20 mouse cellular contexts compared by ENCODE assay signal in the genomic region with DNA sequence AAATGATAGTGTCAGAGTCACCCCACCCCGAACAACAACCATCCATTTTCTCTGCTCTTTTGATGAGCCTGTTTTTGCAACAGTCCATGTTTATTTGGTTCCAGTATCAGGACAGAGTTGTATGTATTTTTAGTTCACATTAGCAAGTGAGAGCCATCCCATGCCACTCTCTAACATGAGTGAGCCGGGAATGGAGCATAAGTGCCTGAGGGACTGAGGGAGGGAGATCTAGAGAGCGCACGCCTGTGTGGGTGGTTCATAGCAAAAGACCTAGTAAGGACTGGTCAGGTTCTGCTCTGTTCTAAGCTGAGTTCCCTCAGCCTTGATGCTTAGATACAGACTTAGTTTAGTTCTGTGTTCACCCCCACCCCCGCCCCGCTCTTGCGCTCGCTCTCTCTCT.
DNase-seq lines count a peak whose midpoint lies in the region; ATAC-seq lines count a peak whose summit lies in the region.
"Had no signal": no experiment of that assay in that cellular context is flagged by ENCODE, and none has a peak within 500 bp of the region (broad histone marks: within the 10 kb centered on the region; RNA-seq: fewer than 3 reads in every experiment).

No protein-coding gene starts in this region.

- 72% methylated on average over 8 of the region's 8 CpGs for WGBS in heart, embryonic 13.5 days
- 82% methylated on average over 8 of the region's 8 CpGs for WGBS in lung, embryonic 15.5 days
- 91% methylated on average over 8 of the region's 8 CpGs for WGBS in embryonic facial prominence, embryonic 11.5 days

- H3K4me1 ChIP-seq in heart, embryonic 13.5 days = peaks cover 28% of the 10 kb centered on the region
- H3K4me1 ChIP-seq in lung, embryonic 15.5 days = no peaks in the 10 kb centered on the region
- H3K4me1 ChIP-seq in embryonic facial prominence, embryonic 11.5 days (ENCODE audit: control insufficient read depth, insufficient read depth, low read length) = no peaks in the 10 kb centered on the region
- H3K4me1 ChIP-seq: embryonic facial prominence, embryonic 15.5 days had no signal

- H3K4me3 ChIP-seq in heart, embryonic 13.5 days = no peak overlapping the region
- H3K4me3 ChIP-seq in lung, embryonic 15.5 days = no peak overlapping the region
- no peak overlapping the region for H3K4me3 ChIP-seq in embryonic facial prominence, embryonic 11.5 days (ENCODE audit: low read depth, low read length)
- H3K4me3 ChIP-seq: embryonic facial prominence, embryonic 15.5 days; erythroblast, embryonic 14.5 days; forebrain, embryonic 10.5 days; gastrocnemius, adult 2 months; hindbrain, embryonic 12.5 days had no signal

- no peaks in the 10 kb centered on the region for H3K36me3 ChIP-seq in heart, embryonic 13.5 days
- no peaks in the 10 kb centered on the region for H3K36me3 ChIP-seq in lung, embryonic 15.5 days
- no peaks in the 10 kb centered on the region for H3K36me3 ChIP-seq in embryonic facial prominence, embryonic 11.5 days (replicated peaks; ENCODE audit: control insufficient read depth, insufficient read depth, low read depth, low read length)
- H3K36me3 ChIP-seq: embryonic facial prominence, embryonic 15.5 days; forebrain, embryonic 10.5 days; hindbrain, embryonic 12.5 days had no signal

- no peak for ATAC-seq in heart, embryonic 13.5 days (ENCODE audit: extremely low read depth, insufficient number of reproducible peaks, low FRiP score, low TSS enrichment)
- peak; percentile 55; the same call in 1 of the 2 replicates for ATAC-seq in lung, embryonic 15.5 days (ENCODE audit: borderline replicate concordance, extremely low read depth, low FRiP score, low TSS enrichment)
- 0 out of 2 replicates have a peak, but pooled peaks have one; percentile 25 for ATAC-seq in embryonic facial prominence, embryonic 11.5 days (replicated peaks; ENCODE audit: insufficient number of reproducible peaks, low FRiP score, low TSS enrichment, low read depth)
- ATAC-seq: forebrain, embryonic 14.5 days; hindbrain, embryonic 16.5 days had no signal

- H3K9me3 ChIP-seq in heart, embryonic 13.5 days = no peaks in the 10 kb centered on the region
- no peaks in the 10 kb centered on the region for H3K9me3 ChIP-seq in lung, embryonic 15.5 days
- no peaks in the 10 kb centered on the region for H3K9me3 ChIP-seq in embryonic facial prominence, embryonic 11.5 days (replicated peaks; ENCODE audit: control insufficient read depth, low read length)
- H3K9me3 ChIP-seq: embryonic facial prominence, embryonic 15.5 days; forebrain, embryonic 10.5 days; hindbrain, embryonic 12.5 days had no signal

- peak overlapping the region; percentile 21 for H3K27ac ChIP-seq in heart, embryonic 13.5 days (replicated peaks)
- H3K27ac ChIP-seq in lung, embryonic 15.5 days = no peak overlapping the region
- no peak overlapping the region for H3K27ac ChIP-seq in embryonic facial prominence, embryonic 11.5 days (replicated peaks; ENCODE audit: low read depth, low read length)
- H3K27ac ChIP-seq: embryonic facial prominence, embryonic 15.5 days; forebrain, embryonic 10.5 days; hindbrain, embryonic 12.5 days had no signal

- no peak overlapping the region for H3K9ac ChIP-seq in heart, embryonic 13.5 days
- H3K9ac ChIP-seq in lung, embryonic 15.5 days = no peak overlapping the region
- no peak overlapping the region for H3K9ac ChIP-seq in embryonic facial prominence, embryonic 11.5 days (replicated peaks; ENCODE audit: low read length)
- H3K9ac ChIP-seq: embryonic facial prominence, embryonic 15.5 days; hindbrain, embryonic 12.5 days had no signal

- no peak overlapping the region for H3K4me2 ChIP-seq in heart, embryonic 13.5 days
- no peak overlapping the region for H3K4me2 ChIP-seq in lung, embryonic 15.5 days
- no peak overlapping the region for H3K4me2 ChIP-seq in embryonic facial prominence, embryonic 11.5 days (ENCODE audit: low read depth, low read length)
- H3K4me2 ChIP-seq: embryonic facial prominence, embryonic 15.5 days; hindbrain, embryonic 12.5 days had no signal

- intact Hi-C loops in heart, postnatal 10 days (cut with DNase I) = loop anchor here (5.0 to 10.0 kb wide), 2 partner anchors 148 to 909 kb away; no protein-coding TSS in a partner anchor
- intact Hi-C loops in left cerebral cortex, postnatal 25 days (cut with DNase I) = loop anchor here (5.0 to 10.0 kb wide), 2 partner anchors 241 to 393 kb away; no protein-coding TSS in a partner anchor

- H3K27me3 ChIP-seq in heart, embryonic 13.5 days (replicated peaks) = no peaks in the 10 kb centered on the region
- H3K27me3 ChIP-seq in lung, embryonic 15.5 days = no peaks in the 10 kb centered on the region
- H3K27me3 ChIP-seq in embryonic facial prominence, embryonic 11.5 days (ENCODE audit: control insufficient read depth, insufficient read depth, low read length) = no peaks in the 10 kb centered on the region
- H3K27me3 ChIP-seq: embryonic facial prominence, embryonic 15.5 days; hindbrain, embryonic 12.5 days had no signal

- DNase-seq in heart, postnatal 10 days = no peak
- no peak for DNase-seq in lung, postnatal 14 days
- no peak for DNase-seq in embryonic facial prominence, embryonic 11.5 days (ENCODE audit: low spot score)
- no peak for DNase-seq in left cerebral cortex, postnatal 25 days (ENCODE audit: low spot score in 2 of 2)
- DNase-seq: adrenal gland, adult 2 months; adrenal gland, postnatal 25 days; cerebellum, adult 18-20 months; cerebellum, adult 9-11 months; cerebellum, postnatal 36 days; gastrocnemius, adult 2 months; gastrocnemius, postnatal 25 days; heart, postnatal 4 days had no signal
